Comparison of ENCODE assay signal across 9 mouse cellular contexts in the genomic region with DNA sequence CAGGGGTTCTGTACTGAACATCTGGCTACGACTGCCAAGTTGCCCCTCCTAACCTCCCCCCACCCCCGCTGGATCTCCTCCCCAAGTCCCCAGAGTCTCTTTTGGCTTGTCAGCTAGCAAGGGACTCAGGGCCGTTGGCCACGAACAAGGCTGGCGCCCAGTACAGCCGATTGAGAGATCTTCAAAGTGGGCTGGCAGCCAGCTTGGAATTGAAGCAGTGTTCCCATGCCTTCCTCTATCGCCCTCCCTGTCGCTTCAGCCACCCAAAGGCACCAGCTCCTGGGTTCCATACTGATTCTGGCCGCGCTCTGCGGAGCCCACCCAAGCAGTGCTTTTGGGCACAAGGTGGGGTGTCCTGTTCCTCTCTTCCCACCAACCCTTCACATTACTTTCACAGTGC. TPM values are rescaled to one million over a fixed set of nuclear protein-coding genes. Genes with fewer than 3 reads are reported as not detected.
DNase-seq lines count a peak whose midpoint lies in the region; ATAC-seq lines count a peak whose summit lies in the region.
"Had no signal": no experiment of that assay in that cellular context is flagged by ENCODE, and none has a peak within 500 bp of the region (broad histone marks: within the 10 kb centered on the region; RNA-seq: fewer than 3 reads in every experiment).

No protein-coding gene starts in this region.

- no peaks in the 10 kb centered on the region for H3K9me3 ChIP-seq in heart, embryonic 15.5 days (replicated peaks)
- H3K9me3 ChIP-seq in limb, embryonic 10.5 days (replicated peaks), result no peaks in the 10 kb centered on the region

- intact Hi-C loops in left cerebral cortex, postnatal 10 days (cut with DNase I), result no loop called here

- no peaks in the 10 kb centered on the region for H3K36me3 ChIP-seq in heart, embryonic 15.5 days
- H3K36me3 ChIP-seq in limb, embryonic 10.5 days, result no peaks in the 10 kb centered on the region

- H3K9ac ChIP-seq in heart, embryonic 15.5 days, result no peak overlapping the region

- 0 out of 2 replicates have a peak overlapping the region, but pooled peaks have one; percentile 8 for H3K27ac ChIP-seq in heart, embryonic 15.5 days
- H3K27ac ChIP-seq in limb, embryonic 10.5 days, result no peak overlapping the region

- no peak overlapping the region for H3K4me2 ChIP-seq in heart, embryonic 15.5 days

- peaks cover 8% of the 10 kb centered on the region; the same call in 1 of the 2 replicates for H3K27me3 ChIP-seq in heart, embryonic 15.5 days
- no peaks in the 10 kb centered on the region for H3K27me3 ChIP-seq in limb, embryonic 10.5 days (ENCODE audit: low read depth, poor library complexity, severe bottlenecking)

- 56% methylated on average over 11 of the region's 11 CpGs for WGBS in heart, embryonic 15.5 days
- 82% methylated on average over 11 of the region's 11 CpGs for WGBS in limb, embryonic 10.5 days

- no peak overlapping the region for H3K4me3 ChIP-seq in heart, embryonic 15.5 days
- H3K4me3 ChIP-seq in limb, embryonic 10.5 days, result no peak overlapping the region

- peak; percentile 74 to 82 for DNase-seq in cerebellum, postnatal 14 days
- no peak for DNase-seq in cerebellum, adult 8-10 months
- DNase-seq in left cerebral cortex, postnatal 10 days (ENCODE audit: extremely low spot score in 1 of 2, low spot score in 2 of 2), result peak; percentile 53 to 58
- no peak for DNase-seq in left cerebral cortex, adult 9 months (ENCODE audit: low spot score in 2 of 2)
- DNase-seq in lung, postnatal 4 days, result peak; percentile 48 to 71
- DNase-seq in limb, embryonic 10.5 days (ENCODE audit: low spot score), result no peak

- peak; percentile 53; the same call in 1 of the 2 replicates for ATAC-seq in heart, embryonic 15.5 days (replicated peaks; ENCODE audit: insufficient number of reproducible peaks, insufficient read depth, low FRiP score, low read depth)
- no peak for ATAC-seq in monocyte, adult 5-6 weeks (replicated peaks; ENCODE audit: insufficient number of reproducible peaks, low FRiP score, low TSS enrichment, poor library complexity, severe bottlenecking)

- H3K4me1 ChIP-seq in heart, embryonic 15.5 days (replicated peaks), result 0 out of 2 replicates have a peak, but pooled peaks cover 2% of the 10 kb centered on the region
- H3K4me1 ChIP-seq in limb, embryonic 10.5 days, result peaks cover 8% of the 10 kb centered on the region; the same call in 1 of the 2 replicates

RNA-seq across cellular contexts. Expression of gene Galnt16, which starts 31.6 kb away (rescaled TPM):
- total RNA-seq in left cerebral cortex, postnatal 10 days (2021), result 10 to 100 TPM; 54.7 to 61.1 TPM
- 6.9 and 11.1 TPM in 2 replicates for polyA plus RNA-seq in heart, embryonic 15.5 days (2015; fragmentation: Nextera tagmentation; extraction: Ambion mirVana)
- not detected in 3 replicates for total RNA-seq in monocyte, adult 5-6 weeks (2017)
- polyA plus RNA-seq in limb, embryonic 10.5 days (2016; fragmentation: Nextera tagmentation; extraction: Ambion mirVana), result 5.1 and 6.1 TPM in 2 replicates
- polyA plus RNA-seq: C2C12 had no signal

Comparison
In these comparisons a context has a peak if more than half of its experiments do, and no peak if none do; other contexts are left out.
1. DNase-seq: peak in cerebellum, postnatal 14 days (2 of 2), left cerebral cortex, postnatal 10 days (2 of 2) and lung, postnatal 4 days (2 of 2); none in cerebellum, adult 8-10 months (single experiment), left cerebral cortex, adult 9 months (0 of 2) and limb, embryonic 10.5 days (single experiment).
2. RNA of gene Galnt16, which starts 31.6 kb away (total RNA-seq): 54.7 to 61.1 TPM in left cerebral cortex, postnatal 10 days; not detected in monocyte, adult 5-6 weeks; every median in the first group is over 10 times any median in the second.